Mouse (Mus musculus): ENCODE results near the gene Mat1a. TPM values are rescaled to one million over a fixed set of nuclear protein-coding genes. Genes with fewer than 3 reads are reported as not detected.

Mat1a gene
- total RNA-seq, 2 experiments from 2014 or later = not detected

GRCm38 (mm10) chr14:41131540-41131939 lies 26.7 kb downstream of the Mat1a start, which contains the start of gene Sftpa1:
Sftpa1 (plus strand) TSS chr14:41131782.
- DNase-seq = no peak
- intact Hi-C loops (cut with DNase I) = no loop called here

- intact Hi-C loops (cut with DNase I) = no loop called here
- no peak for DNase-seq
These were observed 32.2 kb downstream of the Mat1a start for GRCm38 (mm10) chr14:41137006-41137405.

- no peak for DNase-seq
- intact Hi-C loops (cut with DNase I) = no loop called here
These were observed 35.9 kb downstream of the Mat1a start for GRCm38 (mm10) chr14:41140686-41141085.

GRCm38 (mm10) chr14:41146035-41146434 lies 41.2 kb downstream of the Mat1a start:
- no peak for DNase-seq
- intact Hi-C loops (cut with DNase I) = no loop called here

GRCm38 (mm10) chr14:41146922-41147321 lies 42.1 kb downstream of the Mat1a start:
- no peak for DNase-seq
- intact Hi-C loops (cut with DNase I) = no loop called here

- intact Hi-C loops (cut with DNase I) = no loop called here
- DNase-seq = no peak
These were observed 42.5 kb downstream of the Mat1a start for GRCm38 (mm10) chr14:41147356-41147755.

GRCm38 (mm10) chr14:41151220-41151898 lies 46.5 kb downstream of the Mat1a start, which contains the start of gene Mbl1:
Mbl1 (plus strand) TSS chr14:41151458.
- intact Hi-C loops (cut with DNase I) = no loop called here

GRCm38 (mm10) chr14:41160076-41160475 lies 55.2 kb downstream of the Mat1a start:
- no peak for DNase-seq
- intact Hi-C loops (cut with DNase I) = no loop called here

More at GRCm38 (mm10) chr14:41151220-41151898, 46.5 kb downstream of the Mat1a start, which contains the start of gene Mbl1:
- DNase-seq = no peak

GRCm38 (mm10) chr14:41160743-41161142 lies 55.9 kb downstream of the Mat1a start:
- intact Hi-C loops (cut with DNase I) = no loop called here

GRCm38 (mm10) chr14:41162663-41163062 lies 57.8 kb downstream of the Mat1a start:
- intact Hi-C loops (cut with DNase I) = loop anchor here (1.0 kb wide), 3 partner anchors 34 to 72 kb away; no protein-coding TSS in a partner anchor
- DNase-seq = peak; percentile 42 to 64

More at GRCm38 (mm10) chr14:41160743-41161142, 55.9 kb downstream of the Mat1a start:
- DNase-seq = no peak

GRCm38 (mm10) chr14:41167278-41167677 lies 62.4 kb downstream of the Mat1a start:
- intact Hi-C loops (cut with DNase I) = no loop called here

GRCm38 (mm10) chr14:41168567-41168966 lies 63.7 kb downstream of the Mat1a start:
- intact Hi-C loops (cut with DNase I) = no loop called here
- DNase-seq = no peak

More at GRCm38 (mm10) chr14:41167278-41167677, 62.4 kb downstream of the Mat1a start:
- DNase-seq = no peak

GRCm38 (mm10) chr14:41170514-41170913 lies 65.7 kb downstream of the Mat1a start:
- no peak for DNase-seq
- intact Hi-C loops (cut with DNase I) = no loop called here

Other genes starting within 250 kb of the Mat1a start
- gene Sh2d4b, start 211.8 kb upstream of the Mat1a start, total RNA-seq (2021) = 1 to 10 TPM in 1 of 2 experiments, under 1 TPM in 1; 0.57 to 1.2 TPM
- 10 to 100 TPM; 28.1 to 30.4 TPM for gene Tspan14, start 138.2 kb upstream of the Mat1a start, total RNA-seq (2021)
- gene Fam213a, start 91.2 kb upstream of the Mat1a start, total RNA-seq (2021) = 10 to 100 TPM; 16.1 to 32.2 TPM
- not detected for gene Dydc2, start 35.8 kb upstream of the Mat1a start, total RNA-seq (2021)
- gene Dydc1, start 32.1 kb upstream of the Mat1a start, total RNA-seq (2021) = not detected
- under 1 TPM in 1 of 2 experiments, not detected in 1; 0.34 TPM for gene Sftpa1, start 26.7 kb downstream of the Mat1a start, total RNA-seq (2021)
- not detected for gene Mbl1, start 46.4 kb downstream of the Mat1a start, total RNA-seq (2021)
- gene Sftpd, start 80.1 kb downstream of the Mat1a start, total RNA-seq (2021) = not detected
- not detected for gene Gm2832, start 173.8 kb downstream of the Mat1a start, total RNA-seq (2021)
- not detected for gene Gm5798, start 243.6 kb downstream of the Mat1a start, total RNA-seq (2021)